Mouse (Mus musculus) kidney, adult 2 months (tissue): ENCODE measurements around the gene Serpinb3a.

Source experiments
- CTCF ChIP-seq: fragments of 200-500 bp; conservative IDR thresholded peaks from 2 replicates; pipeline ENCODE4 v1.5.1; 2011; ENCODE audit warnings: low read depth, mild to moderate bottlenecking, control low read depth, low read length, moderate library complexity, mixed read lengths; ENCODE audit not compliant: insufficient read depth, insufficient read length
- POLR2A ChIP-seq: fragments of 200-500 bp; IDR thresholded peaks from one replicate; pipeline ENCODE4 v1.6.1; 2011; ENCODE audit warnings: low read depth, low read length, control low read depth

- TF ChIP-seq CTCF (no peak), POLR2A (no peak)
Observed at GRCm38 (mm10) chr1:107000424-107000823, 51.7 kb downstream of the Serpinb3a start.
